Mouse (Mus musculus): Measurements from ENCODE around the gene Fkbp15.
"Not testable (repeated sequence)": the region's sequence is repeated elsewhere in the genome, so short reads cannot be mapped to it uniquely, and the experiment has no call there.

The Fkbp15 gene

DNA sequence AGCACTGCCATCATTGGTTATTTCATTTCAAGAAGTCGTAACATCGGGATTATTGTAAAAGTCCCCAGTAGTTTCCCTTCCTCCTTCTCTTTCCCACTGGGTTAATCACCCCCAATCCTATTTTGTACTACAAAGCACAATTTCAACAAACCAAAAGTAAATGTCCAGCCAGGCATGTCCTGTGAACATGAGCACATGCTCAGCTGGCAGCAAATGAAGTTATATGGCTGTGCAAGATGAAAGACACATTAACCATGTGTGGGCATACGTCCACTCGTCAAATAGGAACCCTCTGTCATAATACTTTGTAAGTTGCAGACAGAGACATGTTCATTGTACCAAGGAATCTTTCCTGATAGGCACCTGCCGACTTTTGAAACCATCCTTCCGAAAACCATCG, 77.4 kb downstream of the Fkbp15 start:
- no peak for DNase-seq (ENCODE audit: low spot score in 2 of 2)

DNA sequence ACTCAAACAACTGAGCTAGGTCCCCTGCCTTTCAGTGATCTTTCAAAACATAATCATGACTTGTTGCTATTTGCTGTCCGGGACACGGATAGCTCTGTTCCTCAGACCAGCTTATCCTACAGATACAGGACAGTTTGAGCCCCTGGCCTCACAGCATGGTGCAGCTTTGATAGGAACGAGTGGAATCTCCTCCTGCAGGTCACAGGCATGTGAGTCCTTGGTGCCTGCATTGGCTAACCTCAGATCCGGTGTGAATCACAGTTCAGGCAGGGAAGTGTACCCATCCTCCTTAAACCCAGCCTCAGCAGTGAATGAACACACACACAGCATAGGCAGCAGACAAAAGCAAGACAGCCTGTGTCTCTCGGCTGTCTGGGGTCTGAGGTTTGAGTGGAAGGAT, 79.0 kb downstream of the Fkbp15 start:
- DNase-seq (ENCODE audit: low spot score in 2 of 2) = no peak

DNA sequence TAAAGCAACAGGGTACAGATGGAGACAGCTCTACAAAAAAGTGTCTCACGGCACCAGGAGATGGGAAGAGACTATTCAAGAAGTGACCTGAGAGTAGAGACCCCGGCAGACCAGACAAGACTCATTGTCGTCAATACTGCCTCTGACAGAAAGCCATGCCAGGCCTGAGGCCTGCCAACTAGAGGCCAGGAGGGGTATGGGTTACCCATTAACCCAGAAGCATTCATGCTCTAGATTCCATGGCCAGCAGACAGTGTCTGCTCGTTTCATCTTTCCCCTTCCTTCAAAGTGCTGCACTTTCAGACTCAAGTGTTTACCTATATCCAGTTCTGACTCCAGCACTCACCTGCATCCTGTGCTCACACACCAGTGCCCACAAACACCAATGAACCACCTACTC, 82.3 kb downstream of the Fkbp15 start:
- no peak for DNase-seq (ENCODE audit: low spot score in 2 of 2)

DNA sequence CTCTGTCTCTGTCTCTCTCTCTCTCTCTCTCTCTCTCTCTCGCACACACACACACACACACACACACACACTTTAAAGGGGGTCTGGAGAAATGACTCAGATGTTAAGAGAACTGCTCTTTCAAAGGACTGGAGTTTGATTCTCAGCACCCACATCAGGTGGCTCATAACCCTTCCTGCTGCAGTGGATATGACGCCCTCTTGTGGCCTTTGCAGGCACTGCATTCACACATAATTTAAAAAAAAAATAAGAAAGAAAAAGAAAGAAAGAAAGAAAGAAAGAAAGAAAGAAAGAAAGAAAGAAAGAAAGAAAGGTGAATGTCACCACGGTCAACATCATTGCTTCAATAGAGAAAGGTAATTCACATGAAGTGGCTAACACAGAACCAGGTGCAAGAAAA, 83.1 kb downstream of the Fkbp15 start:
- DNase-seq (ENCODE audit: low spot score in 2 of 2) = no peak

DNA sequence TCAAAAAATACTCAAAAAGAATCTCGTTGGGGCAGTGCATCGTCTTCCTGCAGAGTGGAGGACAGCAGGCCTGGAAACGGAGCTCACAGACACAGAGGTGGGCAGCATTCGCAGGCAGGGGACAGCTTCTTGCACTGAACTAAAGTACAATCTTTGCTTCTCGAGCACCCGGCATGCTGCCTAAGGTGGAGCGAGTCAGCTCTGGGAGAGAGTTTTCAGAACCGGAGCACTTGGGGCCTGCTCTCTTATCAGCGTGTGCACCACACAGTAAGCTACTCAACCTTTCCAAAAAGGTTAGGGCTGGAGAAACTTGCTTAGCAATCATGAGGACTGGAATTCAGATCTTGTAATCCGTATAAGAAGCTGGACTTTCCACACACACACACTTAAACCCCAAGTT, 83.7 kb downstream of the Fkbp15 start:
- DNase-seq (ENCODE audit: low spot score in 2 of 2) = no peak

DNA sequence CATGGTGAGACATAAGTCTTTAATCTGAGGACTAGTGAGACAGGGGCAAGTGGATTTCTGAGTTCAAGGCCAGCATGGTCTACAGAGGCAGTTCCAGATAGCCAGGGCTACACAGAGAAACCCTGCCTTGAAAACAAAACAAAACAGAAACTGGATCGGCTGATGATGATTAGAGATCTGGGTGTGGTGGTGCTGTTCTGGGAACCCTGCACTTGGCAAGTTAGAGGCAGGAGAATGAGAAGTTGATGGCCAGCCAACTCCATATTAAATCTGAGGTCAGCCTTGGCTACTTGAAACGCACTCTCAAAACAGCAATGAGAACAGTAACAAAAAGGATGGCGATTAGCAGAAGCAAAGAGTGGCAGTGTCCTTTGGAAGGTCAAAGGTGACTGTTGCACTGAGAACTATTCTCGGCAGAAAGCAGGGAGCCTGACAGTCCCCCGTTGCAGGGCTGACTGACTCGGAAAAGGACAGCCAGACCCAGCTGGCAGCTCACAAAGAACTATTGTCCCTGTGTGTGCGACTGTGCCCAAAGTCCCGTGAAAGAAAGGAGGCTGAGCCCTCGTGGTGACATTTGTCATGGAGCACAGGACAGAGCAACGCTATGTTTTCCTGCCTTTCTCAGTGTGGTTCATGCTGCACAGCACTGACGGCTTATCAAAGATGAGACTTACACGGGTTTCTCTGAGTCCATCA, 85.4 kb downstream of the Fkbp15 start:
- DNase-seq (ENCODE audit: low spot score in 2 of 2) = no peak

DNA sequence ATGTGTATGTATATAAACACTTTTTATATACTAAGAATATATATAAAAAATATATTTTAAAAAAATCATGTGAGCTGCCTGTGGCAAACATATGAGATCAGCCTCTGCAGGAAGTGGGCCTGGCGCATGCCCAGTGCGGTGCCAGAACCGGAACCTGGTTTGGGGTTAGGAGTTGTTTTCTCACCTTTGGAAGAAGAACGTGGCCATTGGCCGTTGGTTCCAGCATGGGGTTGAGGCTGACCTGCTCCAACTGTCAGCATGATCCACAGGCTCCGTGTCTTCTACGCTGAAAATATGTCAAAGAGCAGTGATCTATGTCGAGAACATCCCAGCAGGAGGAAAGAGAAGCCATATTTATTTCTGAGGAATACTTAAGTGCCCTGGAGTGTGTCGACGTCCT, 86.4 kb downstream of the Fkbp15 start:
- DNase-seq (ENCODE audit: low spot score in 2 of 2) = no peak

DNA sequence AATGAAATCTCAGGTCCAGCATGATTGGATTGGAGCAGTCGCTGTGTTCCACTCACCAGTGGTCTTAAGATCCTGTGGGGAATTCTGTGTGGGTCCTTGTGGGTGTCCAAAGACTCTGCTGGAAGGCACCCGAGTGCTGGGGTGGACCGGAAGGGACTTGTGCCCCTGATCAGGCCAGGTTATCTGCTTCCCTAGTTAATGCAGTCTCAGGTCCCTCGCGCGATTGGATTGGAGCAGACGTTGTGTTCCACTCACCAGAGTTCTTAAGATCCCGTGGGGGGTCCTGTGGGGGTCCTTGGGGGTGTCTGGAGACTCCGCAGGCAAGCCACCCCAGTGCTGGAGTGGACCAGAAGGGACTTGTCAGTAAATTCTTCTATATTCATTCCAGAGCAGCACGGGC, 87.7 kb downstream of the Fkbp15 start:
- DNase-seq (ENCODE audit: low spot score in 2 of 2) = no peak

DNA sequence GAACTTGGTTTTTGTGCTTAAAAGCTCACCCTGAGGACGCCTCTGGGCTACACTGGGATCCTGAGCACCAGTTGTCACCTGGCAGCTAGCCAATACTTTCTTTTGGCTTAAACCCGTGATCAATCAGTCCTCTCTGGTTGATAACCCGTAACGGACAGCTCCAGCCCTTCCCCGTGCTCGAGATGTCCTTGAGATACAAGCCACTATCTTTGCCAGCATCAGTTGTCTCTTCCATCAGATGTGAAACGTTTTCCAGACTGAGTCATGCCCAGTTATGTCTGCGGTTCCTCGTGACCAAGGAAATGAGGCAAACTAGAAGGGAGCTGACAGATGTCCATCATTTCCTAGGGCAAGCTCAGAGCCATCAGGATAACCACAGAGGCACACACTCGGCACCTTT, 93.2 kb downstream of the Fkbp15 start:
- no peak for DNase-seq (ENCODE audit: low spot score in 2 of 2)

DNA sequence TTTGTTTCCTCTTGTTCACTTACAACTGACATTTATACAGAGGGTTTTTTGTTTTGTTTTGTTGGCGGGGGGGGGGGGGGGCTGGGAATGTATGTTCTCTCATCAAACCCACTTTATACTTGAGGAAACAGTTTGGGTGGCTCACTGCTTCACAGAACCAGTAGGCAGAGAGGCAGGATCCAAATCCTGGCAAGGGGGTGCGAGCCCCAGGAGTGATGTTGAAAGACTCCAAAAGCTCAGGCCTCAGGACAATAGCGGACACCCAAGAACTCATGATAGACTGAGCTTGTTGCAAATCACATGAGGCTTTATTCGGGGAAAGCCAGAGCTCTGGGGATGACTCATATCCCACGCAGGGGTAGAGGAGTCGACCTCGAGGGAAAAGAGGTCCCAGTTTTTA, 94.3 kb downstream of the Fkbp15 start:
- DNase-seq (ENCODE audit: low spot score in 2 of 2) = not testable (repeated sequence)

DNA sequence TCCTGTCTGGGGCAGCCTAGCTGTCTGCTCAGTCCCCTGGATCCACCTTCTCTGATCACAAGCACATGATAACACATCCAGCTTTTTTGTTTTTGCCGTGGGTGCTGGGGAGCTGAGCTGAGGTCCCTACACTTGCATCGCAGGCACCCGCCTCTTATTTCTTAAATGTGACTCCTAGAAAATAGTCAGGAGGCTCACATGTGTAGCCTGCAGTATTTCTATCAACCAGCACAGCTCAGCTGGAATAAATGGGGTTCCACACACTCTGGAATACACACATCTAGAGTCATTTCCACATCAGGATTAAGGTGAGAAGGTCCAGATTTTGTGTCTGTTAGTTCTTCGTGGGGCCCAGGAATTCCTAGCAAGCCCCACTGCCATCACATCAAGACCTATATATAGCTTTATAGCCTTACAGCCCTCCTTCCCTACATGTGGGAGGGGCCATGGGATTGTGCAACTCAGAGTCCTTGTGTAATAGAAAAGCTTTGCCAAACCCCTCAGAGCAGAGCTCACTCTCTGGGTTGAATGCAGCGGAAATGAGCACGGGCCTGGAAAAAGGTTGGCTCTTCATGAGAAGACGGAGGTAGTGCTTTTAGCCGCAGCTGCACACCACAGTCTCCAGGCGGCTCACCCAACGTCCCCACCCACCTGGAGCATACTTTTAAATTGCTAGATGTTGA, 95.1 kb downstream of the Fkbp15 start:
- no peak for DNase-seq (ENCODE audit: low spot score in 2 of 2)

DNA sequence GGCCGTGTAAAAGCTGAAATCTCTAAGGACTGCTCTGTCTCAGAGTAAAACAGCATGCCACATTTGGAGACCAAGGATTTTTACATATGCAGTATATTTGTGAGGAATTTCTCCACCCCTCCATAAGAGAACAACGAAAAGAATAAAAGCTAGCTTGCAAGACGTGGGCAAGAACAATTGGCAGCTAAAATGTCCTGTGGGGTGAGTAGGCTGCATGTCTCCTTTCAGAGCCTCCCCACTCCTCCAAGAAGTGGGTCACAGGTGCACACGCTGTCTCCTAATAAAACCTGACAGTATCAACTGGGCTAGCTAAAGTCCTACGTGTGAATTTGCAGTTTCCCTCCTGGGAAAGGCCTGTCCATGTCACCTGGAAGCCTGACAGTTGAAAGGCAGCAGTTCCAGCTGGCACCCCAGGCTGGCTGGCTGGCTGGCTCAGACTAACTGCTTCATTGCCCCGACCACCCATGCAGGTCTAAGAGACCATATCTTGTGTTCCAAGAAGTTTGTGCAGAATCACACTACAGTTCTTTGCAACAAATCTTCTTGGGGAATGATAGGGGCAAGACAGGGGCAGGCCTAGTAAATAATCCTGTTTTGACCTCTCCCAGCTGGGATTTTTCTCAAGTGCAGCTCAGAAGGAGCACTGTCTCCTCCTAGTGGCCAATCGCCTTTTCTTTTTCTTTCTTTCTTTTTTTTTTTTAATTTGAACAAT, 97.1 kb downstream of the Fkbp15 start:
- no peak for DNase-seq (ENCODE audit: low spot score in 2 of 2)

DNA sequence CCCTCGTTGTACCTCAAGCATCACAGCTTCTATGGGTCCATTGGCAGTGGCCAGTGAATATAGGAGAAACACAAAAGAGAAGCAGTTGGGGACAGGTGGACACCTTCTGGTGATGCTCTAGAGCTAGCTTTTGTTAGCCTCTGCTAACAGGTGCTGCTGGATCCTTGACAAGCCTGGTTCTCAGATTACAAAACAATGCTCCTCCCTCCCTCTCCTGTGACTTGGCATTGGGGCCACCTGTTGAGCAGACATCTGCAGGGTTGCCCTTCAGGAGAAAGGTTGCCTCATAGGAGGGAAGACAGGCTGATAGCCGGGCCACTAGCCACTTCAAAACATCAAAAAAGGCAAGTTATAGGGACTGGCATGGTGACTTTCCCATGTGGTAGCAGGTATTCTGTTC, 98.1 kb downstream of the Fkbp15 start, which contains the start of gene Slc31a2:
Gene Slc31a2 (plus strand): TSS at position 287 of the 400 bp plus-strand sequence.
- DNase-seq (ENCODE audit: low spot score in 2 of 2) = no peak

DNA sequence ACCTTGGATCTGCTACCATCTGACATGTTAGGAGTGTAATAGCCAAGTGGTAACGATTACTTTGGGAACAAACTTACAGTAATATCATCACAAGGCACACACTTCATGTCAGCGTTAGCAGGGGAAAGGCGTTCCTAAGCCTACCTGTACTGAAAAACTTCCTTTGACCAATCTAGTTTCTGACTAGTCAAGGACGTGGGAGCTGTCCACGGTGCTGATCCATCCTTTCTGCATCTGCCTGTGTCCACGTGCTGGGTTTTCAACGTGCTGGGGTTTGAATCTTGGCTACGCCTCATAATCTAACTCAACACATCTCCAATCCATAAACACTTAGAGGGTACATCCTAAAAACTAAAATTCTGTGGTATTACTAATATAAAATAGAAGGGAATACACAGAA, 103.4 kb downstream of the Fkbp15 start:
- no peak for DNase-seq (ENCODE audit: low spot score in 2 of 2)

DNA sequence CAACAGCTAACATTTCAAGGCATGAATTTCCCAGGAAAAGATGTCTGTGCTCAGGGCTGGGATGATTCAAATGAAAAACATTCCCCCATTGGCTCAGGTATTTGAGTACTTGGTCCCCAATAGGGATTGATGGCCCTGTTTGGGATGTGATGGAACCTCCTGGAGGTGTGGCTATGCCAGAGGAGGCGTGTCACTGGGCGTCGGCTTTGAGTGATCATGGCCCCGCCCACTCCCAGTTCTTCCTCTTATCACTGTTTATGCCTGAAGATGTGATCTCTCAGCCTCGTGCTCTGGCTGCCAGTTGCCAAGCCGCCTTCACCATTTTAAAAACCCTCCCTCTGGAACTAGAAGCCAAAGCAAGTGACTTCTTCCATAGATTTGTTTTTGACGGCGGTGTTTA, 105.8 kb downstream of the Fkbp15 start:
- no peak for DNase-seq (ENCODE audit: low spot score in 2 of 2)

DNA sequence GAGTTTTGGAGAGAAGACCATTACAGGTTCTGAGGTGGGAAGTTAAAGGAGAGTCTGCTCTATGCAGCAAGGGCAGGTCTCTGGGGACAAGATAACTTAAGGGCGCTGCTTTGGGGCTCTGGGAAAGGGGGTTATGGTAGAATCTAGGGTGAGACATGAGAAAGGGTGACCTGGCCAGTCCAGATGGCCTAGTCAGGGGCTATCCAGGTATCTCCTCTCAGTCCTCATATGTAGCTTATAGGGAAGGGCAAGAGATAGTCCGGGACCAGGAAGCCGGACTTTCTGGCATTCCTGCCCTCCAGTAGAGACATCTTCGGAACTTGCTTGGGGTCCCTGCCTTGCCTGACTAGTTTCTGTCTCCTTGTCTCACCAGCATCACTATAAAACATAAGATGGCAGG, 108.6 kb downstream of the Fkbp15 start:
- DNase-seq (ENCODE audit: low spot score in 2 of 2) = no peak

DNA sequence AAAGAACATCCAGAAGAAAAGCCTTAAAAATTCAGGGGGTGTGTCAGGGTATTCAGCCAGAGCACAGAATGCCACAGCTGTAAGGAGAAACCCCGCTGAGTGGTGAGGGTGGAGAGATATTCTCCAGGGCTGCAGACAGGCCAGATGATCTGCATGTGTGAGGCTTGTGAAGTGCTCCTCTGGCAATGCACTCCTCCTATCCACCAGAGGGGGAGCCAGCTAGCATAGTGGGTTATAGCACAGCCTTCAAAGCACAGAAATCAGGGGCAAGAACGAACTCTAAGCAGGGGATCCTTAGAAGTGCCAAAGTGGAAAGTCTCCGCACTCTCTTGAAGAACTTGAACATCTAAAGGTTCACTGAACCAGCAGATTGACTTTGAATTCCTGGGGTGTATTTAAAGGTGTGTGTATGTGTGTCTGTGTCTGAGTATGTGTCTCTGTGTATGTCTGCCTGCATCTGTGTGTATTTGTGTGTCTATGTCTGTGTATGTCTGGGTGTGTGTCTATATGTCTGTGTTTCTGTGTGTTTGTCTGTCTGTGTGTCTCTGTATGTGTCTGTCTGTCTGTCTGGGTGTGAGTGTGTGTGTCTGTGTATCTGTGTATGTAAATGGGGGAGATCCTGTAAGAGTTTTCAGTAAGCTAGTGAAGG, 109.3 kb downstream of the Fkbp15 start:
- DNase-seq (ENCODE audit: low spot score in 2 of 2) = no peak

Data from spleen, postnatal 36 days (tissue).